Mouse (Mus musculus): ENCODE measurements around the gene Gm9732. TPM values are rescaled to one million over a fixed set of nuclear protein-coding genes. Genes with fewer than 3 reads are reported as not detected.

Gm9732 gene
- not detected in 2 replicates for polyA plus RNA-seq (2012; ENCODE audit: low replicate concordance)

GRCm38 (mm10) chr14:43274986-43275511 lies at the start of gene Gm9732:
TSS of gene Gm9732 (plus strand) at chr14:43275036.

GRCm38 (mm10) chr14:43235204-43235603 lies 39.6 kb upstream of the Gm9732 start, which contains the start of gene Gm8122:
TSS of gene Gm8122 (minus strand) at chr14:43235304.

GRCm38 (mm10) chr14:43258349-43258748 lies 16.5 kb upstream of the Gm9732 start, which contains the start of gene Gm8126:
TSS of gene Gm8126 (plus strand) at chr14:43258649.

GRCm38 (mm10) chr14:43293503-43293902 lies 18.7 kb downstream of the Gm9732 start, which contains the start of gene Gm8127:
TSS of gene Gm8127 (minus strand) at chr14:43293832.

GRCm38 (mm10) chr14:43347711-43348110 lies 72.9 kb downstream of the Gm9732 start, which contains the start of gene 1700001F09Rik:
TSS of gene 1700001F09Rik (minus strand) at chr14:43347811.

Other genes starting within 250 kb of the Gm9732 start
- gene Gm8094, start 198.4 kb upstream of the Gm9732 start, polyA plus RNA-seq (2012; ENCODE audit: low replicate concordance), result not detected in 2 replicates
- gene Gm8104, start 174.4 kb upstream of the Gm9732 start, polyA plus RNA-seq (2012; ENCODE audit: low replicate concordance), result not detected in 2 replicates
- not detected in 2 replicates for gene Gm7233, start 95.2 kb upstream of the Gm9732 start, polyA plus RNA-seq (2012; ENCODE audit: low replicate concordance)
- not detected in 2 replicates for gene Gm8122, start 39.7 kb upstream of the Gm9732 start, polyA plus RNA-seq (2012; ENCODE audit: low replicate concordance)
- not detected in 2 replicates for gene Gm8126, start 16.4 kb upstream of the Gm9732 start, polyA plus RNA-seq (2012; ENCODE audit: low replicate concordance)
- not detected in 2 replicates for gene Gm8127, start 18.8 kb downstream of the Gm9732 start, polyA plus RNA-seq (2012; ENCODE audit: low replicate concordance)
- not detected in 2 replicates for gene 1700001F09Rik, start 72.8 kb downstream of the Gm9732 start, polyA plus RNA-seq (2012; ENCODE audit: low replicate concordance)
- not detected in 2 replicates for gene Gm8138, start 141.3 kb downstream of the Gm9732 start, polyA plus RNA-seq (2012; ENCODE audit: low replicate concordance)